In the genomic region with DNA sequence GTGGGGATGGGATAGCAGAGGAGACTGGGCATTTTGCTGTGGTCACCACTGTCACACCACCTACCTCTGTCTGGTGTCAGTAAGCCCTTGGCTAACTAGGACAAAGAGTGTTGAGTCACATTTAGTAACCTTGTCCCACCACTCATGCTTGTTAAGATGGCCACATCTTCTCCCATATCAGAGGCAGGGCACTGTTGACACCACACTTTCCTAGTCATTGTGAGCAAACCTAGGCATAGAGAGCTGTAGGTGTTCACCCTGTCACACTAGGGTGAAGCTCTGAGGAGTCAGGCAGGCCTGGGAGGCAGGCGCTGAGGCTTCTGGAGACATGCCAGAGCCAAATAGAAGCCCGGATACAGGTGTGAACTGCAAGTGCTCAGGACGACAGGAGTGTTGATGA, we compare ENCODE assay signal across 9 mouse cellular contexts. TPM values are rescaled to one million over a fixed set of nuclear protein-coding genes. Genes with fewer than 3 reads are reported as not detected.
DNase-seq lines count a peak whose midpoint lies in the region; ATAC-seq and TF ChIP-seq lines count a peak whose summit lies in the region.
"Had no signal": no experiment of that assay in that cellular context is flagged by ENCODE, and none has a peak within 500 bp of the region (broad histone marks: within the 10 kb centered on the region; RNA-seq: fewer than 3 reads in every experiment).

TSS of gene Sh3gl3 (plus strand) at position 301 of the 400 bp plus-strand sequence.

- 0 out of 2 replicates have a peak, but pooled peaks cover 3% of the 10 kb centered on the region for H3K9me3 ChIP-seq in forebrain, embryonic 13.5 days (replicated peaks)
- no peaks in the 10 kb centered on the region for H3K9me3 ChIP-seq in neural tube, embryonic 13.5 days

- no peak for ATAC-seq in forebrain, embryonic 13.5 days
- no peak for ATAC-seq in neural tube, embryonic 13.5 days (ENCODE audit: low read depth)

- H3K36me3 ChIP-seq in forebrain, embryonic 13.5 days (ENCODE audit: poor library complexity, severe bottlenecking) = no peaks in the 10 kb centered on the region
- no peaks in the 10 kb centered on the region for H3K36me3 ChIP-seq in neural tube, embryonic 13.5 days
- no peaks in the 10 kb centered on the region for H3K36me3 ChIP-seq in thymus, adult 2 months (ENCODE audit: control insufficient read depth, insufficient read depth, low read length)

- 85% methylated on average over 3 of the region's 3 CpGs for WGBS in forebrain, embryonic 13.5 days
- 87% methylated on average over 3 of the region's 3 CpGs for whole genome bisulfite sequencing in neural tube, embryonic 13.5 days
- WGBS in thymus, adult 2 months = 92% methylated on average over 3 of the region's 3 CpGs

- no peak for TF ChIP-seq POLR2A in thymus, adult 2 months (IDR thresholded peaks at IDR 0.05; ENCODE audit: control insufficient read depth, extremely low read depth, insufficient read depth, low read length, poor library complexity)

- intact Hi-C loops in left cerebral cortex, adult 2 months (cut with DNase I) = loop anchor here (5.0 kb wide), 1 partner anchor 51 kb away; no protein-coding TSS in a partner anchor

- H3K4me1 ChIP-seq in forebrain, embryonic 13.5 days = peaks cover 12% of the 10 kb centered on the region; the same call in 1 of the 2 replicates
- H3K4me1 ChIP-seq in neural tube, embryonic 13.5 days (replicated peaks) = peaks cover 24% of the 10 kb centered on the region
- H3K4me1 ChIP-seq in thymus, adult 2 months (replicated peaks; ENCODE audit: control insufficient read depth, insufficient read depth, low read length) = peaks cover 8% of the 10 kb centered on the region; the same call in 1 of the 2 replicates

- 0 out of 2 replicates have a peak, but pooled peaks cover 3% of the 10 kb centered on the region for H3K27me3 ChIP-seq in forebrain, embryonic 13.5 days
- no peaks in the 10 kb centered on the region; the same call in 1 of the 2 replicates for H3K27me3 ChIP-seq in neural tube, embryonic 13.5 days
- H3K27me3 ChIP-seq in thymus, adult 2 months (ENCODE audit: control insufficient read depth, insufficient read depth, low read length) = no peaks in the 10 kb centered on the region

- no peak within 1 kb of the TSS for H3K27ac ChIP-seq in left cerebral cortex, adult 2 months
- peak within 1 kb of the TSS; percentile 44; the same call in 1 of the 2 replicates for H3K27ac ChIP-seq in forebrain, embryonic 13.5 days
- peak within 1 kb of the TSS; percentile 61 for H3K27ac ChIP-seq in neural tube, embryonic 13.5 days (replicated peaks)
- H3K27ac ChIP-seq in thymus, adult 2 months (ENCODE audit: control insufficient read depth, insufficient read depth, low read length) = no peak within 1 kb of the TSS

- peak within 1 kb of the TSS; percentile 77 for H3K9ac ChIP-seq in forebrain, embryonic 13.5 days
- H3K9ac ChIP-seq in neural tube, embryonic 13.5 days = peak within 1 kb of the TSS; percentile 70

- peak within 1 kb of the TSS; percentile 82 for H3K4me3 ChIP-seq in left cerebral cortex, adult 2 months
- peak within 1 kb of the TSS; percentile 78 for H3K4me3 ChIP-seq in forebrain, embryonic 13.5 days
- peak within 1 kb of the TSS; percentile 53 for H3K4me3 ChIP-seq in neural tube, embryonic 13.5 days
- H3K4me3 ChIP-seq in thymus, adult 2 months (ENCODE audit: control insufficient read depth, insufficient read depth, low read length) = no peak within 1 kb of the TSS

- DNase-seq in left cerebral cortex, adult 2 months (ENCODE audit: extremely low spot score in 1 of 2, low spot score in 2 of 2) = no peak
- no peak for DNase-seq in left cerebral cortex, adult 11 months (ENCODE audit: low spot score)
- no peak for DNase-seq in left cerebral cortex, adult 8-10 months (ENCODE audit: low spot score in 2 of 2)
- DNase-seq in thymus, adult 2 months = no peak
- no peak for DNase-seq in right cerebral cortex, postnatal 4 days
- no peak for DNase-seq in cerebellum, postnatal 4 days (ENCODE audit: low spot score in 2 of 2)
- DNase-seq: kidney, adult 11 months had no signal

- TF ChIP-seq CTCF in left cerebral cortex, adult 2 months (IDR thresholded peaks at IDR 0.05) = no peak
- TF ChIP-seq CTCF in thymus, adult 2 months (IDR thresholded peaks at IDR 0.05; ENCODE audit: borderline replicate concordance, control insufficient read depth, extremely low read depth, insufficient read depth, low read length, poor library complexity) = no peak

- H3K4me2 ChIP-seq in forebrain, embryonic 13.5 days = peak within 1 kb of the TSS; percentile 85
- peak within 1 kb of the TSS; percentile 76 for H3K4me2 ChIP-seq in neural tube, embryonic 13.5 days

RNA-seq across cellular contexts. Expression of gene Sh3gl3, which starts in this region (rescaled TPM):
- 10 to 100 TPM; 44.5 to 47.0 TPM for total RNA-seq in left cerebral cortex, adult 2 months (2021)
- polyA plus RNA-seq in forebrain, embryonic 13.5 days (2015; fragmentation: Nextera tagmentation; extraction: Ambion mirVana) = 26.4 and 27.5 TPM in 2 replicates
- 10 to 100 TPM; 50.3 to 59.5 (median 55.5) TPM for total RNA-seq in left cerebral cortex, adult 8-10 months (2022)
- 58.0 and 58.2 TPM in 2 replicates for polyA plus RNA-seq in neural tube, embryonic 13.5 days (2015; fragmentation: Nextera tagmentation; extraction: Ambion mirVana)
- 0.13 and 0.26 TPM in 2 replicates for polyA plus RNA-seq in thymus, adult 2 months (2012; rRNA removed)

Comparison
In these comparisons a context has a peak if more than half of its experiments do, and no peak if none do; other contexts are left out.
1. RNA of gene Sh3gl3 (polyA plus RNA-seq): 58.0 to 58.2 TPM in neural tube, embryonic 13.5 days and 26.4 to 27.5 TPM in forebrain, embryonic 13.5 days; 0.13 to 0.26 TPM in thymus, adult 2 months; every median in the first group is over 10 times any median in the second.
2. H3K27ac ChIP-seq: peak in forebrain, embryonic 13.5 days (single experiment) and neural tube, embryonic 13.5 days (single experiment); none in left cerebral cortex, adult 2 months (single experiment) and thymus, adult 2 months (single experiment).